Mouse (Mus musculus) liver, adult 2 months (tissue): ENCODE measurements around the gene B4galt5.

Source experiments
- CTCF ChIP-seq: fragments of 200-500 bp; IDR thresholded peaks from 2 replicates; pipeline ENCODE4 v1.5.1; 2011; ENCODE audit warnings: low read depth, low read length, control low read depth
- POLR2A ChIP-seq: fragments of 200-500 bp; IDR thresholded peaks from 2 replicates; pipeline ENCODE4 v1.6.1; 2011; ENCODE audit warnings: low read length, control low read depth; ENCODE audit not compliant: insufficient read depth; ENCODE audit errors: extremely low read depth

- TF ChIP-seq CTCF, result no peak
- no peak for TF ChIP-seq POLR2A
These were observed 13.9 kb downstream of the B4galt5 start for GRCm38 (mm10) chr2:167335066-167335465.
